Mouse (Mus musculus) liver, adult 2 months (tissue): ENCODE measurements around the gene Rps6kb2.

Source experiments
- CTCF ChIP-seq: fragments of 200-500 bp; IDR thresholded peaks from 2 replicates; pipeline ENCODE4 v1.5.1; 2011; ENCODE audit warnings: low read depth, low read length, control low read depth
- POLR2A ChIP-seq: fragments of 200-500 bp; IDR thresholded peaks from 2 replicates; pipeline ENCODE4 v1.6.1; 2011; ENCODE audit warnings: low read length, control low read depth; ENCODE audit not compliant: insufficient read depth; ENCODE audit errors: extremely low read depth

- TF ChIP-seq CTCF (no peak), POLR2A (no peak)
Observed at GRCm38 (mm10) chr19:4208563-4208962, 45.4 kb upstream of the Rps6kb2 start.
